Mouse (Mus musculus) layer of hippocampus, postnatal 10 days (tissue): Measurements from ENCODE around the gene Iqcf1. TPM values are rescaled to one million over a fixed set of nuclear protein-coding genes. Genes with fewer than 3 reads are reported as not detected.
A peak's percentile ranks its signal among the peaks of the same experiment; 100 is the strongest.
"Not testable (repeated sequence)": the region's sequence is repeated elsewhere in the genome, so short reads cannot be mapped to it uniquely, and the experiment has no call there.

Experiments
- DNase-seq, 2 experiments: peaks; one replicate each; pipeline ENCODE4 v3.0.0; 2021; ENCODE audit warnings: low spot score in 2 of 2
- total RNA-seq, 2 experiments: library from RNA; stranded (reverse); gene quantifications; 2 replicates each; pipeline ENCODE4 v1.2.3; 2021

Iqcf1 gene
- total RNA-seq, 2 experiments from 2014 or later, result not detected

DNA sequence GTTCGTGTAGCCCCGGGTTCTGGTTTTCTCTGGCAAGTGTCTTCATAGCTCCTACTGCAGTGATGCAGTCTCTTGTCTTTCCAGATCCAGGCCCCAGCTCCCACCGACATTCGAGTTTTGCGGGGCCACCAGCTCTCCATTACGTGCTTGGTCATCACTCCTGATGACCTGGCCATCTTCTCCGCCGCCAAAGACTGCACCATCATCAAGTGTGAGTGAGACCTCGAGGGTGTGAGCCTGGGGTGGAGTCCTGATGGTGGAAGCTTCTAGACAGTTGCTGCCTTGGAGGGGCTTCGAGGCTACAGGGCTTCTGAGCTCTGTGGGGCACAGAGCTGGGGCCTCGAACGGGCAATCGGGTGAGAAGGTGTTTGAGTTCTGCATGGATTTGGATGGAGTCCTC, 18.1 kb upstream of the Iqcf1 start:
- DNase-seq, result no peak

GRCm38 (mm10) chr9:106482578-106483115, 17.1 kb upstream of the Iqcf1 start:
- DNase-seq, result no peak

DNA sequence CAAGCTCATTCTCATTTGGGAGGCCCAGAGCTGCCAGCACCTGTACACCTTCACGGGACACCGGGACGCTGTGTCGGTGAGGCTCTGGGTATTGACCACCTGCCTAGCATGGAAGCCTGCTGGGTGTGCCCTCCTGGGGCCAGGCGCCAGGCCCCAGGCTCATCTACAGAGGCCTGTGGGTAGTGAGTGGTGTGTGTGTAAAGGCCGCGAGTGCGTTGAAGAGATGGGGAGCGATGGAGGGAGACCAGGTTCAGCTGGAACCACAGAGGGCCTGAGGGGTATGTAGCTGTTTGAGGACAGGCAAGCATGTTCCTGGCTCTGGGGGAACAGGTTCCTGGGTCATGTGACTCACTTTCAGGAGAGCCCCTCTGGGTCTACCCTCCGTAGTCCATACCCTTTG, 16.6 kb upstream of the Iqcf1 start:
- no peak for DNase-seq

- DNase-seq, result no peak
Measured at GRCm38 (mm10) chr9:106483606-106484005, 16.2 kb upstream of the Iqcf1 start.

DNA sequence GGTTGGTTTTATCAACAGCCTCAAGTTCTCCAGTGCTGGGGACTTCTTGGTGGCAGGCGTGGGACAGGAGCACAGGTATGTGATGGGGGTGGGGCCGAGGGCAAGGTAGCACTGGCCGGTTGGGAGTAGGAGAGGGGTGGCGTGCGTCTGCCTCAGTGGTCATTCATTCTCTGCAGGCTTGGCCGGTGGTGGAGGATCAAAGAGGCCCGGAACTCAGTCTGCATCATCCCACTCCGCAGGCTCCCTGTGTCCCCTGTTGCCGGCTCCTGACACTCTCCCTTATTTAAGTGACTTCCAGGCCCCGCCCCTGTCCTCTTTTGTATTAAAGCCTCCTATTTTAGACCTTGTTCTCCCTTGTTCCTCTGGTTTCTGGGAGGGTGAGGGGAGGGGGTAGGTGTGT, 14.7 kb upstream of the Iqcf1 start:
- DNase-seq, result no peak

GRCm38 (mm10) chr9:106487602-106488001, 12.2 kb upstream of the Iqcf1 start:
- DNase-seq, result not testable (repeated sequence)

DNA sequence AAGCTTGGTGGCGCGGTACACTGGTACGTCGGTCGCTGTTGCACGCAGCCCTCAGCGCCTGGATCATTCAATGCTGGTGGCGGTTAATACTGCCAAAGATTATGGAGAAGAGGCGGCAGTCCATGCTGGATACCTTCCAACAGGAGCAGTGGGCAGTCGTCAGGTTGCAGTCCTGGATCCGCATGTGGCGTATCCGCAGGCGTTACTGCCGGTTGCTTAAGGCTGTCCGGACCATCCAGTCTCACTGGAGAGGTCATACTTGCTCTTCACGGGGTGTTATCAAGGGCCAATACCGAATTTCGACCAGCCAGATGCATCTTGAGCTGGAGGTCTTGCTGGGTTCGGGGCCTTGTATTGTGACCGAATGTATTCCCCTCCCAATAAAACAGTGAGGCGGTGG, 2.1 kb downstream of the Iqcf1 start:
- no peak for DNase-seq

DNA sequence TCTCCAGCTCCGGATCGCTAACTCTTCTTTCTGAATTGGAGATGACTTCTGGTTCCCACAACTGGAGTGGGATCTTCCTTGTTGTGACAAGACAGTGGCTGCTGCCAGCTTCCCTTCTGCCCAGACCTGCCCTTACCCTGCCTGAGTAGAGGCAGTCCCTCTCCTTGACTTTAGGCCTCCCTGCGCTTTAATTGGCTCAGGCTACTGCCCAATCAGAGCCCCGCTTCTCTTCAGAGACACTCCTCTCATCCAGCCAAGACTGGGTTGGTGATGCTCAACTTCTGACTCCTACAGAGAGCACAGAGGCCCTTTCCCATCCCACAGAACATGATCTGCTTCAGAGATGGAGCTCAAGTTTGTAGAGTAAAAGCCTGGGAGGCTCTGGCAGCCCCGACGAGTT, 4.5 kb downstream of the Iqcf1 start:
- DNase-seq, result no peak

- no peak for DNase-seq
Measured at GRCm38 (mm10) chr9:106509356-106509755, 9.6 kb downstream of the Iqcf1 start.

GRCm38 (mm10) chr9:106512729-106513450, 13.1 kb downstream of the Iqcf1 start:
- peak in 1 of 2 experiments; percentile 11 for DNase-seq

- DNase-seq, result no peak
Measured at GRCm38 (mm10) chr9:106513566-106513965, 13.8 kb downstream of the Iqcf1 start.

DNA sequence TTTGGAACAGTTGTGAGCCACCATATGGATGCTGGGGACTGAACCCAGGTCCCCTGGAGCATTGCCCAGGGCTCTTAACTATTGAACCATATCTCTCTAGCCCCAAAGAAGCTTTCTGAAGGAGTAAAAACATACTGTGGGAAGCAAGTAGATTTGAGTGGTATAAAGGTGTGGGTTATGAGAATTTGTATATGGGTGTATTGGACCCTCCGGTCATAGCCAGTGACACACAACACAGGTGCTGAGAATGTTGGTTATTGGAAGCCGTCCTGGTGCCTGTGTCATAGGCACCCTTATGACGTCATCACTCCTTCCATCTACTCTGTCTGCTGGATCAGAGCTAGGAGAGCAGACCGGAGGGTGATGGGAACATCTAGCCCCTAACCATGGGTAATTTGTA, 14.5 kb downstream of the Iqcf1 start, which contains the start of gene Iqcf5:
Gene Iqcf5 (plus strand): TSS at position 301 of the 400 bp plus-strand sequence.
- no peak for DNase-seq

GRCm38 (mm10) chr9:106519433-106519832, 19.7 kb downstream of the Iqcf1 start:
- DNase-seq, result no peak

DNA sequence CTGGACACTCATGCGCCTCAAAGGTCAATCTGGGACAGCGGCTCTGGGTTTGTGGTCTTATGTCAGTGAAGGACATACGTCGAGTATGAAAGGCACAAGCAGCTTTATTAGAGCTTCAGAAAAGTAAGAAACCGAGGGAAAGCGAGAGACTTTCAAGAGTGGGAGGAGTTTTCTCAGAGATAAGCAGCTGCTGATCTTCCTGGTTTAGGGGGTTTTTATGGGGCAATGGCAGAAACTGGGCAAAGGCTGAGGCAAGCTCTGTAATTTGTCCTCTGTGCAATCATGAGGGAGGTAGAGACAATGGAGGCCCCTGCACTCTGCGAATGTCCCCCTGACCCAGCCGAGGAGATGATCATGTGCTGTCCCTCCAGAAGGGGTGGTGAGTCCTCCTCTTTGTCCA, 20.1 kb downstream of the Iqcf1 start:
- DNase-seq, result no peak

DNA sequence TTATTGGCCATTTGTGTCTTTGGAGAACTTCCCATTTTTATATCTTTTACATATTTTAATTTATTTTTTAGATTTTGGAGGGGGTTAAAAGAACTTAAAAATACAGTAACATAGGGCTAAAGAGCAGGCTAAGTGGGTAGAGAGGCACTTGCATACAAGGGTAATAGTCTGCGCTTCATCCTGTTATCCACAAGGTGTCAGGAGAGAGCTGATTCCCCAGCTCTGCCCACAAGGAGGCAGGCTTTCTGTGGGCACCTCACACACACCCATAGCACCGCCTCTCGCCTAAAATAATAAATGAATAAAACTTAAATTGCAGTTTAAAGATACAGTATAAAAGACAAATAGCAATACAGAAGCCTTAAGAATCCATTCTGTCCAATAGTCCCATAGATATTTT, 32.1 kb downstream of the Iqcf1 start:
- peak; percentile 17 to 34 for DNase-seq

DNA sequence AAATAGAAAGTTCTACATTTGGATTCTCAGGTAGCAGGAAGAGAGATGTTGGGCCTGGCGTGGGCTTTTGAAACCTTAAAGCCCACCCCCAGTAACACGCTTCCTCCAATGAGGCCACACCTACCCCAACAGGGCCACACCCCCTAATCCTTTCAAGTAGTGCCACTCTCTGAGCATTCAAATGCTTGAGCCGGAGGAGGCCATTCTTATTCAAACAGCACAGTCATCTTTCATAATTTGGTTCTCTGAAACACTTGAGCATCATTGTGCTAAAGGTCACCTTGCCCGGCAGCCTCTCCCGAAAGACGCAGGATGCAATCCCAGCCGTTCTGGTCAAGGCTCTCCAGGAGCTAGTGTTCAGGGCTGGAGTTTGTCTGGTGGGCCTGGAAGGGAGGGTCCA, 34.5 kb downstream of the Iqcf1 start:
- DNase-seq, result no peak

DNA sequence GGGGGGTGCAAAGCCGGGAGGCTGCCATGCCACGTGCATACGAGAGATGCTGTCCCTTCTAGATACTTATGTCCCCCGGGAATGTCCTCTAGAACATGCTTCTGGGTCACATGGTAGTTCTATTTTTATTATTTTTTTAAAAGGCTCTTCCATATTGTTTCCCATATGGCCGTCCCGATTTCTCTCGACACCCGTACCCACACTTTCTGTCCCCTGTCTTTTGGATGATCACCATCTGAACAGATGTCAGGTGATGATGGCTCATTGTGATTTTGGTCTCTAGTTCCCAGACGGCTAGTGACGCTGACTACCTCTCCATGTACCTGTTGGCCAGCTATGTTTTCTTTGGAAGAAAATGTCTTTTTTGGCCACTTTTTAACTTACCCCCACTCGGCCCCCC, 35.2 kb downstream of the Iqcf1 start:
- no peak for DNase-seq

Other genes starting within 250 kb of the Iqcf1 start
- 10 to 100 TPM; 12.2 to 12.6 TPM for gene Poc1a, start 218.9 kb upstream of the Iqcf1 start, total RNA-seq
- 10 to 100 TPM; 58.7 to 64.2 TPM for gene Dusp7, start 131.3 kb upstream of the Iqcf1 start, total RNA-seq
- 100 to 1,000 TPM; 421 to 423 TPM for gene Rpl29, start 70.5 kb upstream of the Iqcf1 start, total RNA-seq
- 10 to 100 TPM; 11.0 to 13.2 TPM for gene Acy1, start 61.6 kb upstream of the Iqcf1 start, total RNA-seq
- gene Abhd14b, start 52.5 kb upstream of the Iqcf1 start, total RNA-seq, result 10 to 100 TPM in 1 of 2 experiments, 1 to 10 TPM in 1; 9.9 to 10.6 TPM
- gene Abhd14a, start 52.3 kb upstream of the Iqcf1 start, total RNA-seq, result 10 to 100 TPM; 51.1 to 53.2 TPM
- 100 to 1,000 TPM; 226 to 234 TPM for gene Pcbp4, start 46.7 kb upstream of the Iqcf1 start, total RNA-seq
- 1 to 10 TPM; 1.8 to 2.0 TPM for gene Gpr62, start 34.0 kb upstream of the Iqcf1 start, total RNA-seq
- gene Rrp9, start 24.0 kb upstream of the Iqcf1 start, total RNA-seq, result 10 to 100 TPM; 38.5 to 45.2 TPM
- 1 to 10 TPM; 2.4 to 2.8 TPM for gene Parp3, start 23.0 kb upstream of the Iqcf1 start, total RNA-seq
- gene Iqcf5, start 14.6 kb downstream of the Iqcf1 start, total RNA-seq, result 1 to 10 TPM in 1 of 2 experiments, not detected in 1; 1.5 TPM
- not detected for gene Iqcf3, start 61.7 kb downstream of the Iqcf1 start, total RNA-seq
- gene Iqcf4, start 71.0 kb downstream of the Iqcf1 start, total RNA-seq, result not detected
- gene Iqcf6, start 126.6 kb downstream of the Iqcf1 start, total RNA-seq, result not detected
- 10 to 100 TPM; 37.1 to 38.3 TPM for gene Grm2, start 156.1 kb downstream of the Iqcf1 start, total RNA-seq
- gene Tex264, start 186.0 kb downstream of the Iqcf1 start, total RNA-seq, result 10 to 100 TPM; 85.3 to 91.6 TPM